Mouse (Mus musculus): Measurements from ENCODE around the gene Gm14325. TPM values are rescaled to one million over a fixed set of nuclear protein-coding genes. Genes with fewer than 3 reads are reported as not detected.
"Not testable (repeated sequence)": the region's sequence is repeated elsewhere in the genome, so short reads cannot be mapped to it uniquely, and the experiment has no call there.

The Gm14325 gene
- 27.8 and 29.2 TPM in 2 replicates for polyA plus RNA-seq (2015; fragmentation: Nextera tagmentation; extraction: Ambion mirVana)

DNA sequence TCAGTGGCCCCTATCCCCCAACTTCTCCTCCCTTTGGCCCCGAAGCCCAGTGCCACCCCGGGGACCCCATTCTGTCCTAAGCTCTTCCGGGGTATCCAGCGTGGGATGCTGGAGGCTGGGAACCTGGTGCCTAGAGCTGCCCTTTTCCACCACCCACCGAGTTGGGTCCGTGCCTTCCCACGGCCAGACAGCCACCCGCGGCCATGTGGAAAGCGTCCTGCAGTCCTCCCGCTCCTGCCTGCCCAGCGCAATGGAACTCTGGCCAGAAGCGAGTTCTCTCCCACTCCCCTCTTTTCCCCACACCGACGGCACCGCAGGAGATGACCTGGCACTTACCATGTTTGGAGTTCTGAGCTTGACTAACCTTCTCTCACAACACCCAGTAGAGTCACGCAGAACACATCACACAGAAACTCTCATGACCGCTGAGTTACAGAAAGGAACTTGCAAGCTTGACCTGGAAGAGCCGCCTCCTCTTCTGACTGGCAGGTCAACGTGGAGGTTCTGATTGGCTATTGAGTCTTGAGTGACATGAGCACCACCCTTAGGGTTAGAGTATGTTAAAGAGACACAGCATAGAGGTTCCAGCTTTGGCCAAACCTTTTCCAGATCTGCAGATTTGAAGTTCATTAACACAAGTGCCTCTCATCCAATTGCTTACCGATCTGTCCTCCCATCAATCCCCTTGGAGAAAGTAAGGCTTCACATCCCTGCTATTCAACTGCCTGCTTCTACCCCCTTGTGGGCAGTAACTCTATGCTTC lies at the start of gene Gm14325:
Gene Gm14325 (minus strand): TSS at position 436 of the 763 bp plus-strand sequence.
- not testable (repeated sequence) for H3K27ac ChIP-seq (ENCODE audit: low read length); ATAC-seq; H3K27me3 ChIP-seq (replicated peaks; ENCODE audit: control insufficient read depth, insufficient read depth, low read length); H3K9me3 ChIP-seq (ENCODE audit: control insufficient read depth, low read length); H3K4me2 ChIP-seq (ENCODE audit: low read depth, low read length); H3K36me3 ChIP-seq (ENCODE audit: control insufficient read depth, insufficient read depth, low read length); H3K4me1 ChIP-seq (ENCODE audit: control insufficient read depth, insufficient read depth, low read length)
- peak within 1 kb of the TSS; percentile 40; the same call in 1 of the 2 replicates for H3K9ac ChIP-seq (ENCODE audit: low read depth, low read length)
- peak within 1 kb of the TSS; percentile 43 for H3K4me3 ChIP-seq (ENCODE audit: low read length)
- under 1% methylated on average over 16 of the region's 21 CpGs for WGBS

GRCm38 (mm10) chr2:177887743-177888142 lies 47.6 kb upstream of the Gm14325 start:
- not testable (repeated sequence) for H3K9me3 ChIP-seq (ENCODE audit: control insufficient read depth, low read length); H3K4me3 ChIP-seq (ENCODE audit: low read length); H3K9ac ChIP-seq (ENCODE audit: low read depth, low read length); H3K36me3 ChIP-seq (ENCODE audit: control insufficient read depth, insufficient read depth, low read length); H3K27ac ChIP-seq (ENCODE audit: low read length); H3K27me3 ChIP-seq (replicated peaks; ENCODE audit: control insufficient read depth, insufficient read depth, low read length); H3K4me1 ChIP-seq (ENCODE audit: control insufficient read depth, insufficient read depth, low read length); H3K4me2 ChIP-seq (ENCODE audit: low read depth, low read length); ATAC-seq
- 90% methylated on average over 14 of the region's 14 CpGs for WGBS

DNA sequence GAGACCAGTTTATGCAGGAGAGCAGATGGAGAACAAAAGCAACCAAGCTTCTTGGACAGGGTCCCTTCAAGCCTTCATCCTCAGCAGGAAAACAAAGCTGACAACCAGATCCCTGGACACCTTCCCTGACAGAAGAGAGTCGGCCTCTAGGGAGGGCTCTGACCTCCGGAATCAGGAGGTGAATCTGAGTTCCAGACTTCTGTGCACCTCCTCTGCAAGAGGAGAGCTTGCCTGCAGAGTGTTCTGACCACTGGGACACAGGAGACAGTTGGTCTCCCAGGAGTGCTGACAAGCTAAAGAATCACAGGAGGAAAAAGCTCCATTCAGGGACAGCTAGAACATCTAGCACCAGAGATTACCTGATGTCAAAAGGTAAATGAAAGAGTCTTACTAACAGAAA lies 22.1 kb upstream of the Gm14325 start:
- ATAC-seq, result not testable (repeated sequence)
- WGBS, result 91% methylated on average over 2 of the region's 2 CpGs

DNA sequence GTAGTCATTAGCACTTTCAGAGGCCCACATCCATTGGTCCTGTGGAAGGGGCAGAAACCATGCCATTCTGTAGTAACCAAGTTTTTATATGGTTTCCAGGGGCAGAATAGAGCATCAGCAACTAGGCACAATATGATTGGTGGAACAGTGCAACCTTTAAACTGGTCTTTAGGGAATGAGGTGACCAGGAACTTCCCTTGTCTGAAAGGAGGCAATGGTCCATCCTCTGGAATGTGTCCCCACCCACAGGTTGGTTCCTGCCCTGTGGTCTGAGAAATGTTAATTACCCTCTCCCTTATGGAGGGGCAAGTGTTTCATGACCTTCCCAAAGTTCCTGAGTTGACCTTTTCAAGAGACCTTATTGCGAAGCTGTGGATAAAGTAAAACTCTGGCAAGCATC lies 3.5 kb upstream of the Gm14325 start:
- H3K9ac ChIP-seq (ENCODE audit: low read depth, low read length), result not testable (repeated sequence)

More for the DNA sequence above, 22.1 kb upstream of the Gm14325 start:
- H3K4me2 ChIP-seq (ENCODE audit: low read depth, low read length); H3K27ac ChIP-seq (ENCODE audit: low read length); H3K27me3 ChIP-seq (replicated peaks; ENCODE audit: control insufficient read depth, insufficient read depth, low read length); H3K4me1 ChIP-seq (ENCODE audit: control insufficient read depth, insufficient read depth, low read length); H3K4me3 ChIP-seq (ENCODE audit: low read length); H3K36me3 ChIP-seq (ENCODE audit: control insufficient read depth, insufficient read depth, low read length); H3K9me3 ChIP-seq (ENCODE audit: control insufficient read depth, low read length); H3K9ac ChIP-seq (ENCODE audit: low read depth, low read length): not testable (repeated sequence)

GRCm38 (mm10) chr2:177836756-177837155 lies 3.4 kb downstream of the Gm14325 start:
- not testable (repeated sequence) for H3K4me1 ChIP-seq (ENCODE audit: control insufficient read depth, insufficient read depth, low read length); H3K4me3 ChIP-seq (ENCODE audit: low read length); H3K27me3 ChIP-seq (replicated peaks; ENCODE audit: control insufficient read depth, insufficient read depth, low read length); H3K27ac ChIP-seq (ENCODE audit: low read length); H3K9ac ChIP-seq (ENCODE audit: low read depth, low read length); H3K9me3 ChIP-seq (ENCODE audit: control insufficient read depth, low read length); ATAC-seq; H3K36me3 ChIP-seq (ENCODE audit: control insufficient read depth, insufficient read depth, low read length); H3K4me2 ChIP-seq (ENCODE audit: low read depth, low read length)

More for the DNA sequence above, 3.5 kb upstream of the Gm14325 start:
- H3K36me3 ChIP-seq (ENCODE audit: control insufficient read depth, insufficient read depth, low read length); H3K27ac ChIP-seq (ENCODE audit: low read length); ATAC-seq; H3K4me2 ChIP-seq (ENCODE audit: low read depth, low read length); H3K27me3 ChIP-seq (replicated peaks; ENCODE audit: control insufficient read depth, insufficient read depth, low read length); H3K4me1 ChIP-seq (ENCODE audit: control insufficient read depth, insufficient read depth, low read length); H3K4me3 ChIP-seq (ENCODE audit: low read length); H3K9me3 ChIP-seq (ENCODE audit: control insufficient read depth, low read length): not testable (repeated sequence)
- 52% methylated on average over 1 of the region's 1 CpGs for WGBS

- 91% methylated on average over 5 of the region's 5 CpGs for WGBS
- not testable (repeated sequence) for H3K4me1 ChIP-seq (ENCODE audit: control insufficient read depth, insufficient read depth, low read length); H3K27me3 ChIP-seq (replicated peaks; ENCODE audit: control insufficient read depth, insufficient read depth, low read length); ATAC-seq; H3K36me3 ChIP-seq (ENCODE audit: control insufficient read depth, insufficient read depth, low read length); H3K4me3 ChIP-seq (ENCODE audit: low read length); H3K27ac ChIP-seq (ENCODE audit: low read length); H3K9ac ChIP-seq (ENCODE audit: low read depth, low read length); H3K4me2 ChIP-seq (ENCODE audit: low read depth, low read length); H3K9me3 ChIP-seq (ENCODE audit: control insufficient read depth, low read length)
These were observed 4.2 kb downstream of the Gm14325 start for GRCm38 (mm10) chr2:177835733-177836536.

DNA sequence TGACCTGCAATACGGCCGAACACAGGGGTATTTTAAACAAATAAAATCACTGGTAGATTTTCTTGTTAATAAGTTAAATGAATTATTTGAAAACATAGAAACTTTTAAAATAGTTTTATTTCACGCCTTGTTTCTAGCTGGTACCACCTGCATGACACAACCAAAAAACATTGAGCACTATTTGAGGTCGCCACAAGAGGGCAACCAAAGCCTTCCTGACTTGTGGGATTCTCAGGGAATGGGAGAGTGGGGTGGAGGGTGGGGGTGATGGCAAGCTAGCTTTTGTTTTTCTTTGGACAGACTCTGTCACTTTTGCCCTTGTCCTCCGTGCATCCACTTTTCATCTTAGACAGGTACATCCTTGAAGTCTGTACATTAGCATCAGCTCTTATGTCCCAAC lies 18.2 kb downstream of the Gm14325 start:
- H3K27me3 ChIP-seq (replicated peaks; ENCODE audit: control insufficient read depth, insufficient read depth, low read length); H3K9me3 ChIP-seq (ENCODE audit: control insufficient read depth, low read length); H3K4me1 ChIP-seq (ENCODE audit: control insufficient read depth, insufficient read depth, low read length); H3K9ac ChIP-seq (ENCODE audit: low read depth, low read length); H3K4me2 ChIP-seq (ENCODE audit: low read depth, low read length); H3K36me3 ChIP-seq (ENCODE audit: control insufficient read depth, insufficient read depth, low read length); H3K4me3 ChIP-seq (ENCODE audit: low read length); H3K27ac ChIP-seq (ENCODE audit: low read length); ATAC-seq: not testable (repeated sequence)
- WGBS, result 44% methylated on average over 1 of the region's 5 CpGs

- not testable (repeated sequence) for H3K4me3 ChIP-seq (ENCODE audit: low read length); H3K27me3 ChIP-seq (replicated peaks; ENCODE audit: control insufficient read depth, insufficient read depth, low read length); ATAC-seq; H3K4me2 ChIP-seq (ENCODE audit: low read depth, low read length); H3K36me3 ChIP-seq (ENCODE audit: control insufficient read depth, insufficient read depth, low read length); H3K9me3 ChIP-seq (ENCODE audit: control insufficient read depth, low read length); H3K27ac ChIP-seq (ENCODE audit: low read length); H3K9ac ChIP-seq (ENCODE audit: low read depth, low read length); H3K4me1 ChIP-seq (ENCODE audit: control insufficient read depth, insufficient read depth, low read length)
- no CpG with 5 or more reads among the region's 2 CpGs for WGBS
These were observed 34.0 kb downstream of the Gm14325 start for GRCm38 (mm10) chr2:177806170-177806569.

DNA sequence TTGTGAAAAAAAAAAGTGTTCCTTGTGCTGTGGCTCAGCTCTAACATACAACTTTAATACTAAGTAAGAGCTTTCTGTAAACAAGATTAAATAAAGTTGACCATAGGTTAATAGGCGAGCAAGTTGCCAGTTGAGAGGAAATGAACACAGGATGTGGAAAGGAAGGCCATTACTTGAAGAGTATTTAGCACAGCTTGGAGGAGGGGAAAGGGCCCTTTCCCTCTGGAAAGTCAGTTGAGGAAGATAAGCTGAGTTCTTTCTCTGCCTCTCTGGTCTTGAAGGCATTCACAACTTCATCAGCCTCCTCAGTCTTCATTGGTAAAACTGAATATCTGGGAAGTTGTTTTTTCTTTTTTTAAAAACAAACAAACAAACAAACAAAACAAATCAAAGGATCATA lies 52.8 kb downstream of the Gm14325 start:
- H3K27me3 ChIP-seq (replicated peaks; ENCODE audit: control insufficient read depth, insufficient read depth, low read length); H3K4me3 ChIP-seq (ENCODE audit: low read length); H3K4me1 ChIP-seq (ENCODE audit: control insufficient read depth, insufficient read depth, low read length); H3K36me3 ChIP-seq (ENCODE audit: control insufficient read depth, insufficient read depth, low read length); H3K27ac ChIP-seq (ENCODE audit: low read length); H3K9me3 ChIP-seq (ENCODE audit: control insufficient read depth, low read length); ATAC-seq; H3K9ac ChIP-seq (ENCODE audit: low read depth, low read length); H3K4me2 ChIP-seq (ENCODE audit: low read depth, low read length): not testable (repeated sequence)
- WGBS, result 75% methylated on average over 1 of the region's 1 CpGs
